Mouse (Mus musculus) embryo, embryonic 10.5 days (tissue): ENCODE measurements around the gene Tmprss4.

ENCODE experiments used
- DNase-seq: peaks from one replicate; pipeline ENCODE4 v3.0.0-alpha.2; 2015; ENCODE audit warnings: low spot score

Gene Tmprss4

GRCm38 (mm10) chr9:45196125-45196830, 7.6 kb downstream of the Tmprss4 start:
- no peak for DNase-seq

- DNase-seq, result no peak
These were observed 8.4 kb downstream of the Tmprss4 start for GRCm38 (mm10) chr9:45195468-45195867.

GRCm38 (mm10) chr9:45189661-45190174, 14.2 kb downstream of the Tmprss4 start:
- no peak for DNase-seq

- DNase-seq, result no peak
These were observed 15.0 kb downstream of the Tmprss4 start for GRCm38 (mm10) chr9:45188570-45189563.

GRCm38 (mm10) chr9:45185250-45185649, 18.6 kb downstream of the Tmprss4 start:
- DNase-seq, result no peak

- no peak for DNase-seq
These were observed 20.6 kb downstream of the Tmprss4 start for GRCm38 (mm10) chr9:45183266-45183665.

- no peak for DNase-seq
These were observed 21.4 kb downstream of the Tmprss4 start for GRCm38 (mm10) chr9:45182521-45182920.

GRCm38 (mm10) chr9:45181770-45182169, 22.1 kb downstream of the Tmprss4 start, which contains the start of gene BC049352:
BC049352 (plus strand) TSS chr9:45182007.
- no peak for DNase-seq

- no peak for DNase-seq
These were observed 24.6 kb downstream of the Tmprss4 start for GRCm38 (mm10) chr9:45179282-45179681.

GRCm38 (mm10) chr9:45173475-45173874, 30.4 kb downstream of the Tmprss4 start:
- no peak for DNase-seq

- DNase-seq, result no peak
These were observed 32.8 kb downstream of the Tmprss4 start for GRCm38 (mm10) chr9:45171073-45171610.

- no peak for DNase-seq
These were observed 33.7 kb downstream of the Tmprss4 start for GRCm38 (mm10) chr9:45170150-45170549.

- DNase-seq, result no peak
These were observed 36.0 kb downstream of the Tmprss4 start for GRCm38 (mm10) chr9:45167903-45168302.

- no peak for DNase-seq
These were observed 50.5 kb downstream of the Tmprss4 start for GRCm38 (mm10) chr9:45153361-45153760.

GRCm38 (mm10) chr9:45150933-45151332, 53.0 kb downstream of the Tmprss4 start:
- DNase-seq, result no peak

GRCm38 (mm10) chr9:45146267-45146597, 57.7 kb downstream of the Tmprss4 start:
- peak; percentile 83 for DNase-seq

- DNase-seq, result peak; percentile 22
These were observed 58.2 kb downstream of the Tmprss4 start for GRCm38 (mm10) chr9:45145533-45146266.

GRCm38 (mm10) chr9:45142686-45143085, 61.2 kb downstream of the Tmprss4 start:
- no peak for DNase-seq

- DNase-seq, result no peak
These were observed 62.9 kb downstream of the Tmprss4 start for GRCm38 (mm10) chr9:45140945-45141344.

- DNase-seq, result no peak
These were observed 64.8 kb downstream of the Tmprss4 start for GRCm38 (mm10) chr9:45139082-45139481.

- DNase-seq, result peak; percentile 69
These were observed 65.5 kb downstream of the Tmprss4 start, which contains the start of gene Scn4b for GRCm38 (mm10) chr9:45138191-45139032. Scn4b (plus strand) TSS chr9:45138395.
